Mouse (Mus musculus): ENCODE results near the gene Hist2h2aa2. TPM values are rescaled to one million over a fixed set of nuclear protein-coding genes. Genes with fewer than 3 reads are reported as not detected.

Gene Hist2h2aa2
- polyA plus RNA-seq, 3 experiments from 2014 or later = 36.1 to 104 (median 53.6) TPM

DNA sequence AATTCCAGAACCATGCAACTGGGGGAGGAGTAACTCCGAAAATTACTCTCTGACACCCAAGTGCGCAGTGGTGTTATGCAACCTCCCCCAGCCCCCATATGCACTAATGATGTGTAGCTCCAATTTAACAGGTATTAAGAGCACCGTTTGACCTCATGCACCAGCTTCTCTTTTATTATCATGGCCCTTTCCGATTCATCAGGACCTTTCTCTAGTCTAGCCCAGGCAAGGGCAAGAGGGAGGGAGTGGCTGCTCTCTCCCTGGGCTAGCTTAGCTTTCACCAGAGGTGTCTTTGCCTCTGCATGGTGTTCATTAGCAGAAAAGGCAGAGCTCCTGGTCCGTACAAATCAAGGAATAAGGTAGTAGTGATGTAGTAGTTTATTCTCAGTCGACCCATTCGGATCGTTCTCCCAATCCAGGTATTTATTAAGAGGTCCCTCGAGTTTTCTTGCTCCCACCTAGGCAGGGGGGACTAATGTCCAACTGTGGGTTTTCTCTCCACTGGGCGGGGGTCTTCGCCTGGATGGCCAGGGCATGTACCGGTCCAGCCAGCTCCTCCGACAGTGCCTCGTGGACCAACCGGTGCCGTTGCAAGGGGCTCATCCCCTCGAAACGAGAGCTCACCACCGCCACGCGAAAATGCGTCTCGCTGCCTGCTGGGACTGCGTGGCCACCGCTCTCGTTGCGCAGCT lies 43.5 kb downstream of the Hist2h2aa2 start:
- no peak for ATAC-seq

- no peak for ATAC-seq
Observed at GRCm38 (mm10) chr3:96195616-96196313, 44.3 kb downstream of the Hist2h2aa2 start.

DNA sequence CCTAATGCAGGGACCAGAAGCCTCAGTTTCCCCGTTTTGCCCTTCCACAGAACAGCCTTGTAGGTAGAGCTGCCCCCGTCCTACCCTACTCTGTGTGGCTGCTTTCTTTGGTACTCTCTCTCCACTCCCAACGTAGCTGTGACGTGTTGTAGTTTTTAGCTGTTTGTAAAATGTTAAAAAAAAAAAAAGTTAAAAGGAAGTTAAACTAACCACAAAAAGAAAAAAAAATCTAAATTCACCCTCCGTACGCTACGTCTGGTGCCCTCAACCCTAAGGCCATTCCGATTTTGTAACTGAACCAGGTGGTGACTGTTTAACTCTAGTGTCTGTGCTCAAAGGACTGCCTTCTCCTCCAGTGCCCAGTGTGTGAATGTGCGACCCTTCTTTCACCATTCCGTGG lies 45.1 kb downstream of the Hist2h2aa2 start:
- ATAC-seq = no peak

DNA sequence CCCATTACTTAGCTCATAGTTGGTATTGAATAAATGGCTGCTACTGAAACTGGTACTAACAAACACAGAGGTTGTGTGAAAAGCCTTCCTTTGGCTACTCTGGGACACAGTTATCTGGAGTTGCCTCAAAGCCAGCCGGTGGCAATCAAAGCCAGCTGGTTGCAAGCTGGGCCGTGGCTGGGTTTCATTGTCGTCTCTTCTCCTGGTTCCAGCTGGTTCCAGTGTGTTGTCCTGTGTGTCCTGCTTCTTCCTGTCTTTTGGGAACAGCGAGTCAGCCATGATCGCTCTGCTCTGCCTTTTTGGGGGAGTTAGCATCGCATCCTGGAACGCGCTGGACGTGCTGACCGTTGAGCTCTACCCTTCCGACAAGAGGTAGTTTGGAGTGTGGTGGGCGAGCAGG lies 47.1 kb downstream of the Hist2h2aa2 start:
- no peak for ATAC-seq

Other genes with a start within 250 kb of the Hist2h2aa2 start
- gene Plekho1, start 244.3 kb downstream of the Hist2h2aa2 start, polyA plus RNA-seq (2017; shearing (Covaris generic)) = 10 to 100 TPM; 10.3 to 27.1 (median 15.9) TPM
- gene Vps45, start 181.8 kb downstream of the Hist2h2aa2 start, polyA plus RNA-seq (2017; shearing (Covaris generic)) = 10 to 100 TPM; 21.2 to 23.9 (median 23.9) TPM
- gene Otud7b, start 135.7 kb downstream of the Hist2h2aa2 start, polyA plus RNA-seq (2017; shearing (Covaris generic)) = 10 to 100 TPM in 1 of 3 experiments, 1 to 10 TPM in 2; 7.4 to 13.1 (median 9.9) TPM
- gene Mtmr11, start 78.3 kb downstream of the Hist2h2aa2 start, polyA plus RNA-seq (2017; shearing (Covaris generic)) = 1 to 10 TPM; 1.8 to 2.6 (median 2.0) TPM
- 10 to 100 TPM; 53.4 to 82.6 (median 56.6) TPM for gene Sf3b4, start 67.9 kb downstream of the Hist2h2aa2 start, polyA plus RNA-seq (2017; shearing (Covaris generic))
- 1 to 10 TPM; 1.2 to 1.5 (median 1.4) TPM for gene Sv2a, start 59.1 kb downstream of the Hist2h2aa2 start, polyA plus RNA-seq (2017; shearing (Covaris generic))
- 10 to 100 TPM; 23.4 to 36.1 (median 32.1) TPM for gene Bola1, start 20.6 kb downstream of the Hist2h2aa2 start, polyA plus RNA-seq (2017; shearing (Covaris generic))
- 1 to 10 TPM in 1 of 3 experiments, not detected in 2; 1.4 TPM for gene Hist2h2ab, start 20.4 kb downstream of the Hist2h2aa2 start, polyA plus RNA-seq (2017; shearing (Covaris generic))
- gene Hist2h2ac, start 19.4 kb downstream of the Hist2h2aa2 start, polyA plus RNA-seq (2017; shearing (Covaris generic)) = 10 to 100 TPM in 1 of 3 experiments, 1 to 10 TPM in 2; 7.4 to 11.6 (median 8.1) TPM
- 1 to 10 TPM in 2 of 3 experiments, under 1 TPM in 1; 0.38 to 2.2 (median 2.0) TPM for gene Hist2h2be, start 19.2 kb downstream of the Hist2h2aa2 start, polyA plus RNA-seq (2017; shearing (Covaris generic))
- gene Hist2h3c2, start 1.1 kb downstream of the Hist2h2aa2 start, polyA plus RNA-seq (2017; shearing (Covaris generic)) = 1 to 10 TPM in 1 of 3 experiments, not detected in 2; 1.5 TPM
- gene Hist2h2aa1, start 5.2 kb upstream of the Hist2h2aa2 start, polyA plus RNA-seq (2017; shearing (Covaris generic)) = 10 to 100 TPM in 2 of 3 experiments, 1 to 10 TPM in 1; 9.6 to 22.0 (median 11.1) TPM
- not detected for gene Hist2h3c1, start 6.4 kb upstream of the Hist2h2aa2 start, polyA plus RNA-seq (2017; shearing (Covaris generic))
- 1 to 10 TPM; 1.3 to 7.4 (median 5.9) TPM for gene Hist2h4, start 23.0 kb upstream of the Hist2h2aa2 start, polyA plus RNA-seq (2017; shearing (Covaris generic))
- gene Hist2h3b, start 28.4 kb upstream of the Hist2h2aa2 start, polyA plus RNA-seq (2017; shearing (Covaris generic)) = 10 to 100 TPM in 1 of 3 experiments, 1 to 10 TPM in 2; 4.8 to 44.5 (median 9.0) TPM
- gene Hist2h2bb, start 29.5 kb upstream of the Hist2h2aa2 start, polyA plus RNA-seq (2017; shearing (Covaris generic)) = 10 to 100 TPM in 2 of 3 experiments, 1 to 10 TPM in 1; 5.7 to 28.2 (median 20.9) TPM
- under 1 TPM in 1 of 3 experiments, not detected in 2; 0.43 TPM for gene Fcgr1, start 53.7 kb upstream of the Hist2h2aa2 start, polyA plus RNA-seq (2017; shearing (Covaris generic))
- gene BC107364, start 212.0 kb upstream of the Hist2h2aa2 start, polyA plus RNA-seq (2017; shearing (Covaris generic)) = not detected